Mouse (Mus musculus): ENCODE results near the gene Memo1.
"Not testable (repeated sequence)": the region's sequence is repeated elsewhere in the genome, so short reads cannot be mapped to it uniquely, and the experiment has no call there.

Memo1 gene

DNA sequence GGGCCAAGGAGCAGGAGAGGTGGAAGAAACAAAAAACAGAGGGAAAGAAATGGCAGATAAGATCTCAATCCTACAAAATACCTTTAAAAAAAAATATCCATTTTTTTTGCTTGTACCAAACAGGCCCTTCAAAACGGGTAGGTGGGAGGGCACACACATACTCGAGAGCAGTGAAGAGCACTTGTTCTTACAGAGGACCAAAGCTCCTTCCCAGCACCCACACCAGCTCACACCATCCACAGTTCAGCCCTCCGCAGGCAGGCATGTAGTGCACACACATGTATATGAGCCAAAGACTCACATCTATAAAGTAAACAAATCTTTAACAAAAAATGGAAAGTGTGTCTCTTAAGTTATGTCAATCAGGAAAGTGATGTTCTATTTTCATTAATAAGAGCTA is 52.5 kb downstream of the Memo1 start:
- DNase-seq, result no peak

DNA sequence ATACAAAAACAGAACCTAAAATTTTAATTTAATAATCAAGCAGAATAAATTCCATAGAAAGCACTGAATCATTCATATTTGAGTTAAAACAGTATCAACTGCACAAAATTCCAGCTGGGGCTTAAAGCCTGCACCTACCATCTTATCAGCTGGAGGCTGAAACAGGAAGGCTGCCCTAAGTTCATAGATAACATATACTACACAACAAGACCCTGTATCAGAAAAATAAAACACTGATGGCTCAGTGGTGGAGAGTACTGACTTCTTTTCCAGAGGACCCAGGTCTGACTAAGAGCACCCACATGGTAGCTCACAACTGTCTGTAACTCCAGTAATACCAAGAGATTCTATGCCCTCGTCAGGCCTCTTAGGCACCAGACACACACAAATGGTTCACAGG is 55.0 kb downstream of the Memo1 start:
- no peak for DNase-seq

DNA sequence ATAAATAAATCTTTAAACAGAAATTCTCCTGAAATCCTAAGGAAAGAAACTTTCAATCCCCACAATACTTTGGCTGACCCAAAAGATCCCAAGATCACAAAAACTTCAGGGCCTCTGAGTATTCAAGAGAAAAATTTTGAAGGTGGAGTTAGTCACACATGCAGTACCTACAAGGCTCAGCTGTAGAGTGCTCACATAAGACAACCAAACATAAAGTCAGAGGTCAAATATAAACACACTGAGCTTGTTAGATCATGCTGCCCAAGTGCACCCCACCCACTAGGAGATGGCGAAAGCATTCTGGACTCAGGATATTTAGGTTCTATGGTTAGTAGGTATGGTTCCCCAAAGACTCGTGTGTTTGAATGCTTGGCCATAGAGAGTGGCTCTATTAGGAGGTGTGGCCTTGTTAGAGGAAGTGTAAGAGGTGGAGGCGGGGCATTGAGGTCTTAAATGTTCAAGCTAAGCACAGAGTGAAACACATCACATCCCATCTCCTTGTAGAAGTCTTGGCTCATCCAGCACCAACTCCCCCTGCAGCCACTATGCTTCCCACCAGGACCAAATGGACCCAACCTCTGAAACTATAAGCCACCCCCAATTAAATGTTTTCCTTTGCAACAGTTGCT is 67.1 kb downstream of the Memo1 start:
- DNase-seq, result no peak

DNA sequence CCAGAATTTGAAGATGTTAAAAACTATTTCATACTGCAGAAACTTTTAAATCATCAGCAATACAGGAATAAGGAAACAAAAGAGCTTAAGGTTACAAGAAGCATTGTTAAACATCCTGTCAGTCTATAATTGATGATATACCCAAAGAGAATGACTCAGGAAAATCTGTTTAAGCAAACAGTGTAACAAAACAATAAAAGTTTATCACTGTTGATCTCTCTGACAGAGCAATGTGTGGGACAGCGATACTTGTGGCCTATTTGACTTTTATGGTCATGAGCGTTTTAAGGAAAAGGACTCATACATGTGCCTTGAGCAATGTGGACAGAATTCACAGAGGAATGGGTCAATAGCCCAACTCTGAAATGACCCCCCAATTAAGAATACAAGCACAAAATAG is 78.0 kb downstream of the Memo1 start:
- no peak for DNase-seq

DNA sequence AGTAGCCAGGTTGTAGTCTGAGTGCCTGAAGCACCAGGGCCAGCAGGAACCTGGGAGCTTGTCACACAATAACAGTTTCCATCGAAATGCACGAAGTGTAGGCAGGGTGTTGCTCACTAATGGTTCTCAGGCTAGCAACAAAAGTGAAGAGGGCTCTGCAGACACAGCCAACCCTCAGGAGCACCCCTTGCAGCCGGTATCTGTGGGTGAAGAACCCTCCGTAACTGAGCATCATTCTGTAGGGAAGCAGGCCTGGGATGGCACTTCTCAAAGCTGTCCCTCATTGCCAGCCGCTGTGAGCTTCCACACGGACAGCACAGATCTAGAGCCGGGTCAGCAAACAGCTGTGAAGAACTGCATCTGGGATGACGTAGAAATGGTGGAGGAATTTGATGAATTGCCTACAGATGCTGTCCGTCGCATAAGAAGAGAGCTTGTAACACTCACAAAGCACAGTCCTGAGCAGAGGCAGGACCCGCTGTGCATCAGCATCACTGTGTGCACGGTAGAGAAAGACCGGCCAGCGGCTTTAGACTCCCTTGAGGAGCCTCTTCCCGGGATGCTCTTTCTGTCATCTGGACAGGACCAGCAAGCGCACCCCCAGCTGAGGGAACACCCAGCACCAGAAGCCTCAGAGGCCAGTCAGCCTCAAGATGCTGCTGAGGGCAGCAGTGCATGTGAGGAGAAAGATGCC is 82.3 kb downstream of the Memo1 start:
- DNase-seq, result not testable (repeated sequence)

DNA sequence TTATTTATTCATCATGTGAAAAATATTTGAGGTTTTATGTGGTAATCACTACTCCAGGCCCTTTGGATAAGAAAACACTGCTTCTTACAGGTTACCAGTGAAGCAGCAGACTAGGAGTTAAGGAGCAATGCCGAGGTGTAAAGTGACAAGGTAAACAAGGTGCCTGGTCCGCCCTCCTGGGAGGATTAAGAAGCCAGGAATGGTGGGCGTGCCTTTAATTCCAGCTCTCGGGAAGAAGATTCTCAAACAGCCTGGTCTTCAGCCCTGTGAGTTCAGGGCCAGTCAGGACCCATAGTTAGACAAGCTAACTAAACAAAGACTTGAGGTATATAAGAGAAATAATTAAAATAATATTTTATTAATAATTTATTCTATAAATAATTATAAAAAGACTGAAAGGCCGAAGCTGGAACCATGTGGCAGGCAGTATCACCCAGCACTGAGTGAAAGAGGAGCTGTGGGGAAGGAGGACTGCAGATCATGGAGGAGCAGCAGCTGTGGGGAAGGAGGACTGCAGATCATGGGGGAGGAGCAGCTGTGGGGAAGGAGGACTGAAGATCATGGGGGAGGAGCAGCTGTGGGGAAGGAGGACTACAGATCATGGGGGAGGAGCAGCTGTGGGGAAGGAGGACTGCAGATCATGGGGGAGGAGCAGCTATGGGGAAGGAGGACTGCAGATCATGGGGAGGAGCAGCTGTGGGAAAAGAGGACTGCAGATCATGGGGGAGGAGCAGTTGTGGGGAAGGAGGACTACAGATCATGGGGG is 86.0 kb downstream of the Memo1 start:
- DNase-seq, result no peak

DNA sequence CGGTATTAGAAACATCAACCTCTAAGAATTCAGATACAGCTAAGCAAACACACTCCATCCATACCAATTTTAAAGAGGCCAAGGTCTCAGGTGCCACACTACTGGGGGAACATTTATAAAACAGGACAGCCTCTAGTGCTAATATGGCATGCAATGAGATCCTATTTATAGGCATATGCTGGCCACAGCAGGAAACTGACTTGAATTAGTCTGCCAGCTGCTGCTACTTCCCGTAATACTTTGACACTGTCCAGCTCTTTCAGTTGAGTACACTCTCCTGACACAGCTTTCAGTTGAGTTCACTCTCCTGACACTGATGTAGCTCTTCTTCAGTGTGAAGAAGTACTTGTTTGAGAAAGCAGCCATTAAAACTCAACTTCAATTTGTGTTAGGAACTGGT is 99.4 kb downstream of the Memo1 start:
- DNase-seq, result no peak

DNA sequence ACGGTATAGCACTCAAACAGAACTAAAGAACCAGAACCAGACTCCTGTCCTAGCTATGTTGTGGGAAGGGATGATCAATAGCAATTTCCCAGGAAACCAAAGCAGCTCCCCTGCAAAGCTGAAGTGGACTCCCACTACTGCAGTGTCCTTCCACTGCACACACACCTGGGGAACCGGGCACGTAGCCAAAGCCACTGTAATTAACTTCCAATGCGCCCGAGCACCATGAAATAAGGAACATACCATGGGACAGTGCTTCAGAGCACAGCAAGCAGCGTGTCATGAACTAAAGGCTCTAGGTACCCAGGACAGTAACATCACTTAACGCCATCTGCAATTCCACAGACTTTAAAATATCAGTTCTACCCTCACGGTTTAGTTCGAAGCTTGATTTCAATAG is 100.6 kb downstream of the Memo1 start:
- no peak for DNase-seq

DNA sequence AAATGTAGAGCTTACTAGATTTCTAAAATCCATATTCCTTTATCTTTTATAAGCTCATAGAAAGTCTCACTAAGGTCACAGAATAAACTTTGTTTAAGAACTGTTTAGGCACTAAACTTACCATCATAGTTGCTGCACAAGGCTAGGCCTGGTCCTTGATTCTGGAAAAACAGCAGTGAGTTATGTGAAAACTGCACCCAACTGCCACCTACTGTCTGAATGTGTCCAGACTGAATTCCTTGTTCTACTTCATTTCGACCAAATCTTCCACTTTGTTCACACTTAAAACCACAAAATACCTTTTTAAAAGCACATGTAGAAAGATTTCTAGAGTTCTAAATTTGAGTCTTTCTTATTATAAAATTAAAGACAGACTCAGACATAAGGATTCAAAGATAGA is 101.9 kb downstream of the Memo1 start:
- no peak for DNase-seq

DNA sequence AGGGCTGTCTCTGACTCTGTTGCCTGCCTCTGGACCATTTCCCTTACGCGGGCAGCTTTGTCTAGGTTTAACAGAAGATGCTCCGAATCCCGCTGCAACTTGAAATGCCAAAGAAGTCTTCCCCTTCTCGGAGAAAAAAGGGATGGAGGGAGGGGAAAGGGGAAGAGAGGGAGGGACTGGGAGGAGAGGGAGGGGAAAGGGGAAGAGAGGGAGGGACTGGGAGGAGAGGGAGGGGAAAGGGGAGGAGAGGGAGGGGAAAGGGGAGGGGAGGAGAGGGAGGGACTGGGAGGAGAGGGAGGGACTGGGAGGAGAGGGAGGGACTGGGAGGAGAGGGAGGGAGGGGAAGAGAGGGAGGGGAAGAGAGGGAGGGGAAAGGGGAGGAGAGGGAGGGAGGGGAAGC is 103.9 kb downstream of the Memo1 start:
- DNase-seq, result no peak

DNA sequence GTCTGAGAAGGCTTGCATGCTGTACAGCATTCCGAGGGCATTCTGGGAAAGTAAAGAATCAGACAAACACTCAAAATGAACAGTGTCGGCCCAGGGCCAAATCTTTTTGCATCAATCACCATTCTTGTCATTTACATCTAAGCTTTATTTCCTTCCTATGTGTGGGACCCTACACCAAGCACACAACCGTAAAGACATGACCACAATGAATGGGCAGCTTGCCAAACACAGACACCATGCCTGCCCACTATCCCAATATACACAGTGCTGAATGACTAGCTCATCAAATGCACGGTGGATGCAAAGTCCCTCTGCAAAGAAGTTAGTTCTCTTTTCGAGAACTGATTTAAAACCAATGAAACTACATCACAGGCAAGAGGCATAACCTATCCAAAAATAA is 109.1 kb downstream of the Memo1 start:
- no peak for DNase-seq

DNA sequence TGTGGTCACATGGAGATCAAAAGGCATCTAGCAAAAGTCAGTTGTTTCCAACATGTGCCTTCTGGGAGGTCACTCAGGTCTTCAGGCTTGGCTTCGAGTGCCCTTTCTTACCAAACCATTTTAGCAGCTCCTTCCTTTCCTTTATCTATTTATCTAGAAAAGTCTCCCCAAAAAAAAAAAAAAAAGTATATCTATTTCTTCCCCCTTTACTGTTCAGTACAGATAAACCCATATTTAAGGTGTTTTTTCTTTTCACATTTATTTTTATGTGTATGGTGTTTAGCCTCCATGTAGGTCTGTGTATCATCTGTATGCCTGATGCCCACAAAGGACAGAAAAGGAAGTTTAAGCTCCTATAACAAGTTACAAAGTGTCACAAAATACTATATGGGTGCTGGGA is 110.6 kb downstream of the Memo1 start:
- no peak for DNase-seq

DNA sequence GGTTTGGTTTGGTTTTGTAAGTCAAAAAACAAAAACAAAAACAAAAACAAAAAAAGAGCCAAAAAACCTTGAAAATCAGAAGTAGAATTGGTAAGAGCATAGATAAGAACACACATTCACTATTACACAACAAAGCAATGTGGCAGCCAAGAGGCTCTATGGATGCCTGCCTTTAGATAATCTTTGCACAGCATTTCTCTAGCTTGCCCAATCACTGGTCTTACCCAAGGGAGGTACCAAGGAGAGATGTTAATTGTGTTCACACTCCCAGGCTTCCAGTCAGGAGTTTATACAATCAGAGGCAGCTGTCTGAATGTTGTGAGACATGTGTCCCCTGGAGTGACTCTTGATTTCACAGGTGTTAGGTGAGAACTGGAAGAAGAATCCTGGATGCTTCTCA is 114.4 kb downstream of the Memo1 start:
- no peak for DNase-seq

DNA sequence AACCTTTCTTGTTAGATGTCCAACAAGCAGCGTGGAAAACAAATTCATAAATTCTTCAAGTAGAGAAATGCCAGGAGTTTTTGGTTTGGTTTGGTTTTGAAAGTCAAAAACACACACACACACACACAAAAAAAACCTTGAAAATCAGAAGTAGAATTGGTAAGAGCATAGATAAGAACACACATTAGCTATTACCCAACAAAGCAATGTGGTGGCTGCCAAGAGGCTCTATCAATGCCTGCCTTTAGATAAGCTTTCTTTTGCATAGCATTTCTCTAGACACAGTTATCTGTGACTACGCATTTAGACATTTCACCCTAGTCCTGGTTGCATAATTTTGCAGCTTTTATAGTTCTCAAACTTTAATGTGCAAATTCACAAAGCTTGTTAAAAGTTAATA is 115.7 kb downstream of the Memo1 start:
- not testable (repeated sequence) for DNase-seq

DNA sequence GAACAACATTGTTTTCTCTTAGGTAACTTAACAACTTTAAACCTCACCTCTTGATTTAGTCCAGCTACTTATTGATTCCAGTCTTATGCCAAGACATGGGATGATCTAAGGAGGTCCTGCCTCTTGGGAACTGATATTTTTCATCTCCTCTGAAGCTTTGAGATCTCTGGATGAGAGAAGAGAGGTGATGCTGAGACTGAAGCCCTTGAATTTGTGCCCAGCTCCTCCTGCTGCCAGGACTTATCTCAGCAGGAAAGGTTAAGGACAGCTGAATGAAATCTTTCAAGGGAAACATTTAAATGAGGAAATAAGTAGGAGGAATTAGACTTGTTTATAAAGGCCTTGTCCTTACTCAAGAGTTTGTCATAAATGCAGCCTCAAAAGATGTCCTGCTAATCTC is 121.6 kb downstream of the Memo1 start:
- DNase-seq, result no peak

DNA sequence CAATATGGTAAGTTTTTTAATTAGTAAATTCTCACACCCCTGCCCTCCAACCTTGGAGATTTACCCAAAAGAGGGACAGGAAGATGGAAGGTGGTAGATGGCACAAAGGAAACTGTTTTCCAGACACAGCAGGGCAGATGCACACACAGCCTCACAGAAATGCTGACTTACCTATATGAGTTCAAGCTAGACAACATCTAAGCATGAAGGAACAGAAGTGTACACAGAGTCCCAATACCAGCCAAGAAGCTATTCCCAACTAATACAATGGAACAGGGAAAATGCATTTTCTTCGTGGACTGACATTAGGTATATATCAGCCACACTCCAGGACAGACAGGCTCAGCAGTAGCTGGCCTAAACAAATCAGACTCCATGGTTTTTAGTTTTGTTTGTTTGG is 122.5 kb downstream of the Memo1 start:
- no peak for DNase-seq

DNA sequence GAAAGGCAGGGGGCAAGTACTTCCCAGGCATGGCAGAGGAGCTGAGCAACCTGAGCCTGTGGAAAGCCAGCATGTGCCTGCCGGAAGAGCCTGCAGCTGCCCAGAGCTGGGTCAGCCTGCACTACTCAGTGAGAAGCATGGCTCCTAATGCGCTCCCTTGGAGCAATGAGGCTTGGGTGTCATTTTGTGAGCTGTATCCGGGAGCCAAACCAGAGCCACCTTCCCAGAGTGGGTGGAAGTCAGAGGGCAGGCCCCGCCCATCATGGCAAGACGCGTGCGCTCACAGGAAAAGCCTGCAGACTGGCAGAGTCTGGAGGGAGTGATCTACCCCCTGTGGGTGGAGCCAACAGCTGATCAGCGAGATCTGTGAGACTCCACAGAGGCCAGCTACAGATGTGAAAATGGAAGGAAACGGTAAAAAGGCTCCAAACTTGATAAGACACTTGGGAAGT is 135.9 kb downstream of the Memo1 start:
- no peak for DNase-seq

DNA sequence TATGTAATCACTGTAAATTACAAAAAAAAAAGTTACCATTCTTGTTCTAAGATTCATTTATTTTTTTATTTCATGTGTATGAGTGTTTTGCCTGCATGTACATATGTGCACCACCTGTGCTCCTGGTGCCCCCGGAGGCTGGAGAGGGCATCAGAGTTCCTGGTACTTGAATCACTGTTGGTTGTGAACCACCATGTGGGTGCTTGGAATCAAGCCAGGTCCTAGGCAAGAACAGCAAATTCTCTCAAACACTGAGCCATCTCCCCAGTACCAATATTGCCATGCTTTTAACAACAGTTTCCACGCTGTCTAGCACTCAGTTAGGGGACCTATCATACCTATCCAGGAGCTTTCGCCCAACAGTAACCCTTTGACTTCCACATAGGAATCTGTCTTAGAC is 137.2 kb downstream of the Memo1 start:
- DNase-seq, result no peak
